Mouse (Mus musculus) adrenal gland, adult (tissue): ENCODE measurements around the gene Sp9.
A peak's percentile ranks its signal among the peaks of the same experiment; 100 is the strongest.

Experiments used
- DNase-seq, 2 experiments: peaks; one replicate each; pipeline ENCODE4 v3.0.0; 2022 to 2023; ENCODE audit warnings: low spot score in 1 of 2; ENCODE audit not compliant: inconsistent age in 2 of 2

Gene Sp9

GRCm38 (mm10) chr2:73306006-73306405 lies 34.3 kb downstream of the Sp9 start:
- DNase-seq, result no peak

- peak; percentile 96 to 97 for DNase-seq
These were observed 40.7 kb downstream of the Sp9 start, which contains the start of the genes Scrn3 and Cir1 for GRCm38 (mm10) chr2:73312152-73313116. TSS of gene Scrn3 (plus strand) at chr2:73312601. TSS of gene Cir1 (minus strand) at chr2:73312701.

- DNase-seq, result peak; percentile 57 to 89
These were observed 41.4 kb downstream of the Sp9 start for GRCm38 (mm10) chr2:73313117-73313501.

- DNase-seq, result no peak
These were observed 42.6 kb downstream of the Sp9 start for GRCm38 (mm10) chr2:73314311-73314710.

GRCm38 (mm10) chr2:73317426-73317825 lies 45.7 kb downstream of the Sp9 start:
- no peak for DNase-seq

GRCm38 (mm10) chr2:73319218-73319617 lies 47.5 kb downstream of the Sp9 start:
- DNase-seq, result no peak

- no peak for DNase-seq
These were observed 51.3 kb downstream of the Sp9 start for GRCm38 (mm10) chr2:73322991-73323390.

GRCm38 (mm10) chr2:73325871-73326270 lies 54.1 kb downstream of the Sp9 start:
- peak in 1 of 2 experiments; percentile 47 for DNase-seq
